Mouse (Mus musculus): ENCODE results near the gene Ramp3.

GRCm38 (mm10) chr11:6680397-6680818 lies 22.1 kb downstream of the Ramp3 start:
- TF ChIP-seq POLR2A (IDR thresholded peaks at IDR 0.05; ENCODE audit: extremely low read depth, insufficient read depth, low read length) (no peak), CTCF (IDR thresholded peaks at IDR 0.05; ENCODE audit: low read depth, low read length) (no peak)

All from liver, adult 2 months (tissue).